Mouse (Mus musculus): Measurements from ENCODE around the gene March4.

- TF ChIP-seq CTCF (IDR thresholded peaks at IDR 0.05; ENCODE audit: low read depth) (no peak), EP300 (IDR thresholded peaks at IDR 0.05; ENCODE audit: low read depth) (no peak)
These were observed 27.2 kb downstream of the March4 start for GRCm38 (mm10) chr1:72509551-72509950.
